Mouse (Mus musculus) hindbrain, embryonic 11.5 days (tissue): ENCODE data around the gene Stard10. TPM values are rescaled to one million over a fixed set of nuclear protein-coding genes. Genes with fewer than 3 reads are reported as not detected.

Source experiments
- ATAC-seq: fragments of 200-750 bp; cut with Nextera tagmentation; 2 replicates; pipeline ENCODE4 v1.8.0; 2017; ENCODE audit warnings: mild to moderate bottlenecking, moderate TSS enrichment, moderate library complexity; ENCODE audit not compliant: low FRiP score
- DNase-seq: peaks from one replicate; pipeline ENCODE4 v3.0.0-alpha.2; 2015; ENCODE audit warnings: low spot score
- H3K27ac ChIP-seq: fragments of 300-500 bp; sonication (generic); 2 replicates; pipeline ENCODE4 v1.5.1; 2014; ENCODE audit warnings: mild to moderate bottlenecking, low read depth, low read length
- H3K27me3 ChIP-seq: fragments of 300-500 bp; sonication (generic); 2 replicates; pipeline ENCODE4 v1.6.1; 2014; ENCODE audit warnings: mild to moderate bottlenecking, low read length, moderate library complexity, mixed read lengths; ENCODE audit not compliant: control insufficient read depth, insufficient read depth
- H3K36me3 ChIP-seq: fragments of 300-500 bp; sonication (generic); 2 replicates; pipeline ENCODE4 v1.6.1; 2014; ENCODE audit warnings: mild to moderate bottlenecking, low read length, moderate library complexity, mixed read lengths; ENCODE audit not compliant: control insufficient read depth, insufficient read depth
- H3K4me1 ChIP-seq: fragments of 300-500 bp; sonication (generic); replicated peaks from 2 replicates; pipeline ENCODE4 v1.6.1; 2014; ENCODE audit warnings: low read length, mixed read lengths; ENCODE audit not compliant: control insufficient read depth, insufficient read depth
- H3K4me2 ChIP-seq: fragments of 300-500 bp; sonication (generic); replicated peaks from 2 replicates; pipeline ENCODE4 v1.6.1; 2014; ENCODE audit warnings: mild to moderate bottlenecking, low read depth, low read length
- H3K4me3 ChIP-seq: fragments of 300-500 bp; sonication (generic); 2 replicates; pipeline ENCODE4 v1.5.1; 2014; ENCODE audit warnings: low read depth, low read length
- H3K9ac ChIP-seq: fragments of 300-500 bp; sonication (generic); 2 replicates; pipeline ENCODE4 v1.6.1; 2014; ENCODE audit warnings: low read depth, low read length
- H3K9me3 ChIP-seq: fragments of 300-500 bp; sonication (generic); 2 replicates; pipeline ENCODE4 v1.6.1; 2016; ENCODE audit warnings: low read length; ENCODE audit not compliant: control insufficient read depth
- WGBS: fragments of 180-500 bp; shearing (Covaris S2); extraction: QIAGEN DNeasy Blood & Tissue Kit; methylation state at CpG from one replicate; pipeline ENCODE4 v1.1.7; 2014; 5-methylcytosine and 5-hydroxymethylcytosine counted together
- polyA plus RNA-seq: library from polyadenylated mRNA; unstranded; fragments of >200 nt; fragmentation: Nextera tagmentation; extraction: Ambion mirVana; gene quantifications from 2 replicates; pipeline ENCODE4 v1.2.1, GENCODE M21; 2014

Gene Stard10
- polyA plus RNA-seq, 1 experiment from 2014 or later: 8.7 TPM

DNA sequence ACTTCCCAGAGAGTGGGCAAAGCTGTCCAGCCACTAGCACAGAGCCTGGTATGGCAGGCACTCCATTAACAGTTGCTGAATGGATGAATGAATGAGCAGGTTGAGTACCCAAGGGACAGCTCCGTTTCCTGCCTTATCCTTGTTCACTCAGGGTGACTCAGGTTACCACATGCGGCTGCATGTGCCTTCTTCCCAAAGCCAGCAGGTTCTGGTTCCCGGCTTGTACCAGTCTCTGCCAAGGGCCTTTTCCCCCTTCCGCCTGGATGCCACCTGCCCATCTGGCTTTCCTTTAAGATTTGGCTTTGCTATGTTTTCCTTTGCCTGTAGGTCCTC is 13.9 kb downstream of the Stard10 start:
- no peak for ATAC-seq
- no peaks in the 10 kb centered on the region for H3K27me3 ChIP-seq
- H3K9me3 ChIP-seq: no peaks in the 10 kb centered on the region
- DNase-seq: no peak
- H3K9ac ChIP-seq: no peak overlapping the region
- WGBS: 72% methylated on average over 4 of the region's 4 CpGs
- no peak overlapping the region for H3K4me3 ChIP-seq
- H3K36me3 ChIP-seq: no peaks in the 10 kb centered on the region
- H3K27ac ChIP-seq: no peak overlapping the region
- H3K4me2 ChIP-seq: no peak overlapping the region
- no peaks in the 10 kb centered on the region for H3K4me1 ChIP-seq

DNA sequence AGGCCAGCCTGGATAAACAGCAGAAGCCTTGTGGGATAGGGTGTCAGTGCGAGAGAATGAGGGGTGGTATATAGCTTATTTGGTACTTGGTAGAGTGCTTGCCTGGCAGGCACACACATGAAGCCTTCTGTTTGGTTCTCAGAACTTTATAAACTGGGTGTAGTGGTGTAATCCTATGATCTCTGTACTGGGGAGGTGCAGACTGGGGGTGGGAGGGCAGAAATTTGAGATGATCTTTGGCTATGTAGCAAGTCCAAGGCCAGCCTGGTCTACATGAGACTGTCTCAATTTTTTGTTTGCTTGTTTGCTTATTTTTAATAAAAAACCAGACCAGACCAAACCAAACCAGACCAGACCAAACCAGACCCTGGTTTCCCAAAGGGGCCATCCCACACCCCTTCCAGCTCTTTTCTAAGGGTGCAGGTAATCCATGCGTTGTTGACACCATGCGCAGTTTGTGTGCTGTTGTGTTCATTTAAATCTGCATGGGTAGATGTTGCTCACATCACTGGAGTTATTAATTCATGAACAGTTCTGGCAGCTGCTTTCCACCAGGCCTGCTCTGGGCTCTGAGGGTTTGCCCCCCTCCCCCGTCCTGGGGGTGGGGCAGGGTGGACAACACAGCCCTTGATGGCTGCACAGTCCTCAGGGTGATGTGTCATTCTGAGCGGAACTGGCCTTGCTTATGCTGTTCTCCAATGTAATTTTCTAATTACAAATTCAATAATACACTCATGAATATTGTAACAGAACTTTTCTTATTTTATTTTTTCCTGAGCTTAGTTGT is 15.4 kb downstream of the Stard10 start:
- Histone ChIP-seq H3K9me3 (no peaks in the 10 kb centered on the region), H3K4me1 (no peaks in the 10 kb centered on the region), H3K27ac (no peak overlapping the region), H3K4me2 (no peak overlapping the region), H3K4me3 (no peak overlapping the region), H3K36me3 (no peaks in the 10 kb centered on the region), H3K9ac (no peak overlapping the region), H3K27me3 (no peaks in the 10 kb centered on the region)
- DNase-seq: no peak
- ATAC-seq: no peak
- 87% methylated on average over 5 of the region's 5 CpGs for WGBS

DNA sequence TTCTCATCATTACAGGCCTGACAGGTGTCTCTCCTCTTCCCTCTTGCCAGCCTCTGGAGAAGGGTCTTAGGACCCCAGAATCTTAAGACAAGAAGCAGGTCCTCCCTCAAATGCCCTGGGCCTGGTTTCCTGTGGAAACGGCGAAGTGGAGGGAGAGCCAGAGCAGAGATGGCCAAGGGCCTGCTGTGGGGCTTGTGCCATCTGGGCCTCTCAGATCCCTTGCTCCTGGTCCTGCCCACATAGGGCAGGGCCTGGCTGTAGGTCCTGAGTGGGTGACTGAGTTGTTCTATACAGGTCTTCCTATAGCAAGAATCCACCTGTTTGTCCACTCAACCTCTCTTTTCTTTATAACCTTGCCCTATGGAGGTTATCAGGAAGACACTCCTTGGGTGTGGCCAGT is 18.3 kb downstream of the Stard10 start:
- Histone ChIP-seq H3K36me3 (no peaks in the 10 kb centered on the region), H3K4me2 (no peak overlapping the region), H3K27me3 (no peaks in the 10 kb centered on the region), H3K9me3 (no peaks in the 10 kb centered on the region), H3K27ac (no peak overlapping the region), H3K9ac (no peak overlapping the region), H3K4me1 (no peaks in the 10 kb centered on the region), H3K4me3 (no peak overlapping the region)
- ATAC-seq (no peak), DNase-seq (no peak)
- 89% methylated on average over 2 of the region's 2 CpGs for WGBS

DNA sequence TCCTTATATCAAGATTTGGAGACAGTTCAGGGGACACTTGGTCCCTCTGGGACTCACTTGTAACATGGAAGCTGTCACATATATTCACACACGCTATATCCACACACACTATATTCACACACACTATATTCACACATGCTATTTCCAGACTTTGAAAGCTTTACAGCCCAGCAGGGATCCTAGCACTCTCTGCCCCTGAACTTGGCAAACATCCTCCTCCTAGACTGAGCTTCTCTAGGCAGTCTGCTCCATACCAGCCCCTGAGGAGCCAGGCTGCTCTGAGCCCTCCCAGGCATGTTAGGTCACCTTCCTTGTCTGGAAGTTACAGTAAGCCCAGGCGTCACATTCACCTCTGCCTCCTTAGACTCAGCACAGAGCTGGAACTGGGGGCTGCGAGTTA is 19.8 kb downstream of the Stard10 start:
- WGBS: 74% methylated on average over 3 of the region's 3 CpGs
- no peak for ATAC-seq
- no peak overlapping the region for H3K4me3 ChIP-seq

GRCm38 (mm10) chr7:101337401-101337800 is 20.5 kb downstream of the Stard10 start:
- no peak overlapping the region for H3K27ac ChIP-seq
- no peak overlapping the region for H3K9ac ChIP-seq
- no peaks in the 10 kb centered on the region for H3K4me1 ChIP-seq
- no peak overlapping the region for H3K4me3 ChIP-seq
- H3K27me3 ChIP-seq: no peaks in the 10 kb centered on the region
- no peak for ATAC-seq
- no peak for DNase-seq
- no peaks in the 10 kb centered on the region for H3K36me3 ChIP-seq
- no peak overlapping the region for H3K4me2 ChIP-seq
- WGBS: 81% methylated on average over 3 of the region's 3 CpGs
- H3K9me3 ChIP-seq: no peaks in the 10 kb centered on the region

More for the DNA sequence above, 19.8 kb downstream of the Stard10 start:
- Histone ChIP-seq H3K4me1 (no peaks in the 10 kb centered on the region), H3K36me3 (no peaks in the 10 kb centered on the region), H3K9me3 (no peaks in the 10 kb centered on the region), H3K27me3 (no peaks in the 10 kb centered on the region), H3K4me2 (no peak overlapping the region), H3K27ac (no peak overlapping the region), H3K9ac (no peak overlapping the region)
- no peak for DNase-seq

DNA sequence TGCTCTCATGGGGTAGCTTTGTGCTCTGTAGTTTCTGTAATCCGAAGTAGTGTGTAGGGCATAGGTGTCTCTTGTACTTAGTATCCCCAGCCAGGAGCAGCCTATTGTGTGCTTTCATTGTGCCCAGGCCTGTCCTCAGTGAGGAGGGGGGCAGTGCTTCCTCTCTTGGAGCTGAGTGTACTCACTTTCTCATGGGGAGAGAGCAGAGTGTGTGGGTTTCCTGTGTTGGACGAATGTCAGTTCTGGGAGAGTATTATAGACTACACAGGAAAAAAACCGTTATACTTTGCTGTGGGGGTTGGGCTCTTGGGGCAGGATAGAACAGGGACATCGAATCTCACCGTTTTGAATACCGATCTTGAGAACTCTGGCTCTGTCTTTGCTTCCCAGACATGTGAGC is 24.5 kb downstream of the Stard10 start:
- no peak overlapping the region for H3K27ac ChIP-seq
- no peak overlapping the region for H3K4me3 ChIP-seq
- H3K9me3 ChIP-seq: no peaks in the 10 kb centered on the region
- no peak overlapping the region for H3K4me2 ChIP-seq
- H3K27me3 ChIP-seq: no peaks in the 10 kb centered on the region
- WGBS: 75% methylated on average over 6 of the region's 6 CpGs
- H3K36me3 ChIP-seq: no peaks in the 10 kb centered on the region
- no peak overlapping the region for H3K9ac ChIP-seq
- H3K4me1 ChIP-seq: no peaks in the 10 kb centered on the region
- DNase-seq (no peak), ATAC-seq (no peak)

- no peaks in the 10 kb centered on the region for H3K27me3 ChIP-seq
- H3K4me2 ChIP-seq: no peak overlapping the region
- H3K9ac ChIP-seq: no peak overlapping the region
- H3K27ac ChIP-seq: no peak overlapping the region
- H3K9me3 ChIP-seq: no peaks in the 10 kb centered on the region
- no peaks in the 10 kb centered on the region for H3K36me3 ChIP-seq
- ATAC-seq (no peak), DNase-seq (no peak)
- no peak overlapping the region for H3K4me3 ChIP-seq
- WGBS: 81% methylated on average over 7 of the region's 7 CpGs
- H3K4me1 ChIP-seq: no peaks in the 10 kb centered on the region
Measured at GRCm38 (mm10) chr7:101343135-101343534, 26.2 kb downstream of the Stard10 start.

DNA sequence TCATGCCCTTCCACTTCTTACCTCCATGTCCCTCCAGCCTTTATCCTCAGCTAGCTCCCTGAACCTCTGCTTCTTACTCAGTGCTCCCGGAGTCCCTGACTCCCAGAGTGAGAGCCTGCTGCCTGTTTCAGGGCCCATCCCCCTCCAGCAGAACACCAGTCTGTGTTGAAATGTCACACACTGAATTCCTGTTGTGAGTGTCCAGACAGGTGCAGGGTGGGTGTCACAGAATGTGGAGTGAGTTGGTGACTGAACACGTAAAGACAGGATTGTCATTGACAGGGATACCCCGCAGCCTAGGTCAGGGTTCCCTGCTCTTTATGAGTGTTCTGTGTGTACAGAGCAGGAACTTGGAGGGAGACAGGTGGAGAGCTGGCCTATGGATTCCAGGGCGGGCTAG is 28.0 kb downstream of the Stard10 start:
- Histone ChIP-seq H3K27me3 (peaks cover 7% of the 10 kb centered on the region; the same call in 1 of the 2 replicates), H3K27ac (no peak overlapping the region), H3K9ac (no peak overlapping the region), H3K36me3 (no peaks in the 10 kb centered on the region), H3K9me3 (no peaks in the 10 kb centered on the region), H3K4me3 (no peak overlapping the region), H3K4me2 (no peak overlapping the region), H3K4me1 (0 out of 2 replicates have a peak, but pooled peaks cover 1% of the 10 kb centered on the region)
- DNase-seq (no peak), ATAC-seq (no peak)
- WGBS: 70% methylated on average over 4 of the region's 4 CpGs

DNA sequence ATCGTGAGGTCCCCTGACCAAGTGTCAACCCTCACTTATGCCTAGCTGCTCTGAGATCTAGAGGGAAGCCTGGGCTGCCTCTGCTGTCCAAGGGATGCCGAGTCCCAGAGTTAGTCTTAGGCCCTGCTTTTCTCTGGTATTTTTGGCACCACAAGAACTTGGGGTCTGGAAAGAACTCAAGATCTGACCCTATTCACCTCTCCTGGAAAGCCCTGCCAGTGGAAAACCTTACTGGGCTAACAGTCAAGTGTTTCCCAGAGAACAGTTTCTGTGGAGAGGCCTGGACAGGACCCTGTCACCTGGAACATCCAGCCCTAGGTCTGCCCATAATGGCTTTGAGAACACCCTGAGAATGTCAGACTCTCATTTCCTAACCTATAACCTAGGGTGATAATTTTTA is 30.1 kb downstream of the Stard10 start:
- Histone ChIP-seq H3K9ac (no peak overlapping the region), H3K4me2 (no peak overlapping the region), H3K9me3 (no peaks in the 10 kb centered on the region), H3K27ac (no peak overlapping the region), H3K36me3 (no peaks in the 10 kb centered on the region), H3K4me3 (no peak overlapping the region), H3K27me3 (peaks cover 8% of the 10 kb centered on the region; the same call in 1 of the 2 replicates), H3K4me1 (0 out of 2 replicates have a peak, but pooled peaks cover 3% of the 10 kb centered on the region)
- ATAC-seq: no peak
- DNase-seq: no peak
- 84% methylated on average over 2 of the region's 2 CpGs for WGBS
